Mouse (Mus musculus) kidney, postnatal 0 days (tissue): ENCODE data around the gene Adra1d. TPM values are rescaled to one million over a fixed set of nuclear protein-coding genes. Genes with fewer than 3 reads are reported as not detected.

ENCODE experiments used
- ATAC-seq: fragments of 200-750 bp; cut with Nextera tagmentation; replicated peaks from 2 replicates; pipeline ENCODE4 v1.8.0; 2017; ENCODE audit warnings: low read depth, moderate number of reproducible peaks, moderate TSS enrichment, moderate library complexity; ENCODE audit not compliant: low FRiP score
- DNase-seq: peaks from one replicate; pipeline ENCODE4 v3.0.0-alpha.2; 2016; ENCODE audit warnings: low spot score
- H3K27ac ChIP-seq: fragments of 300-500 bp; sonication (generic); 2 replicates; pipeline ENCODE4 v1.5.1; 2014; ENCODE audit warnings: mild to moderate bottlenecking
- H3K27me3 ChIP-seq: fragments of 300-500 bp; sonication (generic); 2 replicates; pipeline ENCODE4 v1.6.1; 2014; ENCODE audit warnings: low read length, mixed read lengths; ENCODE audit not compliant: insufficient read depth
- H3K36me3 ChIP-seq: fragments of 300-500 bp; sonication (generic); 2 replicates; pipeline ENCODE4 v1.6.1; 2014; ENCODE audit warnings: low read length, mixed read lengths; ENCODE audit not compliant: insufficient read depth
- H3K4me1 ChIP-seq: fragments of 300-500 bp; sonication (generic); replicated peaks from 2 replicates; pipeline ENCODE4 v1.6.1; 2014; ENCODE audit warnings: antibody characterized with exemption, low read length, mixed read lengths; ENCODE audit not compliant: insufficient read depth
- H3K4me2 ChIP-seq: fragments of 300-500 bp; sonication (generic); 2 replicates; pipeline ENCODE4 v1.6.1; 2014; ENCODE audit warnings: mild to moderate bottlenecking, low read length, moderate library complexity, mixed read lengths
- H3K4me3 ChIP-seq: fragments of 300-500 bp; sonication (generic); replicated peaks from 2 replicates; pipeline ENCODE4 v1.5.1; 2014; ENCODE audit warnings: low read depth, low read length
- H3K9ac ChIP-seq: fragments of 300-500 bp; sonication (generic); 2 replicates; pipeline ENCODE4 v1.6.1; 2014; ENCODE audit warnings: low read depth, low read length
- H3K9me3 ChIP-seq: fragments of 300-500 bp; sonication (generic); replicated peaks from 2 replicates; pipeline ENCODE4 v1.6.1; 2016; ENCODE audit warnings: low read length, inconsistent platforms, mixed read lengths
- CTCF ChIP-seq: IDR thresholded peaks from 2 replicates; pipeline ENCODE4 v1.5.1; 2016; ENCODE audit warnings: antibody characterized with exemption, low read depth, mild to moderate bottlenecking, moderate library complexity
- WGBS: fragments of 180-500 bp; shearing (Covaris S2); extraction: QIAGEN DNeasy Blood & Tissue Kit; methylation state at CpG from one replicate; pipeline ENCODE4 v1.1.7; 2014; 5-methylcytosine and 5-hydroxymethylcytosine counted together
- polyA plus RNA-seq: library from polyadenylated mRNA; unstranded; fragments of >200 nt; fragmentation: Nextera tagmentation; extraction: Ambion mirVana; gene quantifications from 2 replicates; pipeline ENCODE4 v1.2.1, GENCODE M21; 2015

Gene Adra1d
- polyA plus RNA-seq, 1 experiment from 2014 or later: 1.6 TPM

GRCm38 (mm10) chr2:131561344-131561870, 676 bp downstream of the Adra1d start:
- Histone ChIP-seq H3K27ac (no peak overlapping the region), H3K4me2 (peak overlapping the region; percentile 85), H3K4me3 (peak overlapping the region; percentile 48), H3K36me3 (no peaks in the 10 kb centered on the region), H3K9ac (peak overlapping the region; percentile 54; the same call in 1 of the 2 replicates), H3K9me3 (no peaks in the 10 kb centered on the region), H3K4me1 (peaks cover 12% of the 10 kb centered on the region; the same call in 1 of the 2 replicates), H3K27me3 (peaks cover 39% of the 10 kb centered on the region)
- no peak for DNase-seq
- WGBS: 6% methylated on average over 33 of the region's 33 CpGs
- ATAC-seq: no peak
- no peak for TF ChIP-seq CTCF

- H3K27ac ChIP-seq: no peak overlapping the region
- H3K9me3 ChIP-seq: no peaks in the 10 kb centered on the region
- TF ChIP-seq CTCF: no peak
- peaks cover 12% of the 10 kb centered on the region; the same call in 1 of the 2 replicates for H3K4me1 ChIP-seq
- peaks cover 39% of the 10 kb centered on the region for H3K27me3 ChIP-seq
- peak overlapping the region; percentile 48; the same call in 1 of the 2 replicates for H3K4me3 ChIP-seq
- WGBS: 48% methylated on average over 2 of the region's 2 CpGs
- ATAC-seq: no peak
- peak overlapping the region; percentile 85 for H3K4me2 ChIP-seq
- no peak for DNase-seq
- H3K9ac ChIP-seq: no peak overlapping the region
- H3K36me3 ChIP-seq: no peaks in the 10 kb centered on the region
Observed at GRCm38 (mm10) chr2:131560205-131560919, 1.7 kb downstream of the Adra1d start.

- H3K36me3 ChIP-seq: no peaks in the 10 kb centered on the region
- no peak for TF ChIP-seq CTCF
- no peaks in the 10 kb centered on the region for H3K9me3 ChIP-seq
- DNase-seq: no peak
- WGBS: 81% methylated on average over 2 of the region's 2 CpGs
- H3K27me3 ChIP-seq: peaks cover 28% of the 10 kb centered on the region
- H3K27ac ChIP-seq: no peak overlapping the region
- H3K4me1 ChIP-seq: peaks cover 9% of the 10 kb centered on the region; the same call in 1 of the 2 replicates
- no peak overlapping the region for H3K4me3 ChIP-seq
- 0 out of 2 replicates have a peak overlapping the region, but pooled peaks have one; percentile 10 for H3K4me2 ChIP-seq
- H3K9ac ChIP-seq: no peak overlapping the region
- ATAC-seq: no peak
Observed at GRCm38 (mm10) chr2:131557896-131558295, 4.2 kb downstream of the Adra1d start.

- H3K36me3 ChIP-seq: no peaks in the 10 kb centered on the region
- no peaks in the 10 kb centered on the region for H3K9me3 ChIP-seq
- no peaks in the 10 kb centered on the region for H3K4me1 ChIP-seq
- H3K4me2 ChIP-seq: no peak overlapping the region
- H3K27me3 ChIP-seq: no peaks in the 10 kb centered on the region
- DNase-seq: no peak
- ATAC-seq: no peak
- WGBS: 20% methylated on average over 9 of the region's 9 CpGs
- H3K27ac ChIP-seq: no peak overlapping the region
- no peak overlapping the region for H3K9ac ChIP-seq
- H3K4me3 ChIP-seq: no peak overlapping the region
- TF ChIP-seq CTCF: no peak
Observed at GRCm38 (mm10) chr2:131552736-131553400, 9.2 kb downstream of the Adra1d start.

- H3K27ac ChIP-seq: no peak overlapping the region
- H3K4me3 ChIP-seq: no peak overlapping the region
- DNase-seq: no peak
- H3K4me1 ChIP-seq: no peaks in the 10 kb centered on the region
- 60% methylated on average over 7 of the region's 7 CpGs for WGBS
- H3K36me3 ChIP-seq: no peaks in the 10 kb centered on the region
- no peak for ATAC-seq
- H3K9me3 ChIP-seq: no peaks in the 10 kb centered on the region
- H3K4me2 ChIP-seq: no peak overlapping the region
- H3K27me3 ChIP-seq: peaks cover 7% of the 10 kb centered on the region
- TF ChIP-seq CTCF: no peak
- H3K9ac ChIP-seq: no peak overlapping the region
Observed at GRCm38 (mm10) chr2:131551701-131552620, 10.1 kb downstream of the Adra1d start.

GRCm38 (mm10) chr2:131550906-131551305, 11.2 kb downstream of the Adra1d start:
- H3K9ac ChIP-seq: no peak overlapping the region
- WGBS: 49% methylated on average over 2 of the region's 2 CpGs
- no peak for TF ChIP-seq CTCF
- H3K27me3 ChIP-seq: peaks cover 7% of the 10 kb centered on the region
- DNase-seq: no peak
- no peak for ATAC-seq
- no peaks in the 10 kb centered on the region for H3K36me3 ChIP-seq
- no peaks in the 10 kb centered on the region for H3K9me3 ChIP-seq
- no peak overlapping the region for H3K4me3 ChIP-seq
- no peak overlapping the region for H3K4me2 ChIP-seq
- H3K27ac ChIP-seq: no peak overlapping the region
- H3K4me1 ChIP-seq: no peaks in the 10 kb centered on the region
